Mouse (Mus musculus) MEL-GATA-1-ER (cell line): ENCODE measurements around the gene Zfp952.
"Not testable (repeated sequence)": the region's sequence is repeated elsewhere in the genome, so short reads cannot be mapped to it uniquely, and the experiment has no call there.

Source experiments
- DNase-seq: peaks from one replicate; pipeline ENCODE4 v3.0.0-alpha.2; 2012; ENCODE audit warnings: low read depth; ENCODE audit errors: extremely low read depth

The Zfp952 gene

DNA sequence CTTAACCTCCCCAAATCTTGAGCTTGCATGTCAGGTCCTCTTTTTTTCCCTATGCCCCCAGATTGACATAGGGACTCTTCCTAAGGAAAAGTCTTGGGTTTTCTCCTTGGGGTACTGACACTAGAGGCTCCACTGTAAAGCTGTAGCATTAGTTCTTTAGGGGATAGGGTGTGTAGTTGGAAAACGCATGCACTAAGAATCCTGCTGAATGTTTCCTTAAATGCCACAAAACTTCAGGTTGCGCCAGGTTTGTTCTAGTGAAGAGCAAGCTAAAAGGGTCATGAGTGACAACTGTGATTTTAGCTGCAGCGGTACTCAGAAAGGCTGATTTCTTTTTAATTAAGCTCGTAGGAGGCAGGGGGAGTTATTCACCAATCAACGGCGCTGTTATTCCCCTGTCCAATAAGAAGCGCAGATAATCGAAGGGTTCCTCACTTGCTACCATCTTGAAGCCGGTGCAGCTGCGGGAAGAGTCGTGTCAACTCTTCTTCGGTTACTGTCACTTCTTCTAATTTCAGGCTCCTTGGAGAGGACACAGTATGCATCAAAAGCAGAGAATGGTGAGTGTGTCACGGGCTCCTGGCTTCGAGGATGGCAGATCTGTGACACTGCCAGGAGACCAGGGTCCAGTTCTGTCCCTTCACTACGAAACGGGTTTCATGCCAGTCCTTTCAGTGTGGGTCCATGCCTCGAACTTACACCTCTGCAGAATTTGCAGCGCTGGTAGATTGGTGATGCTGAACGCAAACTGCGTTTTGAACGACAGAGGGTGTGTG is at the start of gene Zfp952:
Zfp952 (plus strand) TSS at position 431 of the 776 bp plus-strand sequence.
- DNase-seq: peak; percentile 91

DNA sequence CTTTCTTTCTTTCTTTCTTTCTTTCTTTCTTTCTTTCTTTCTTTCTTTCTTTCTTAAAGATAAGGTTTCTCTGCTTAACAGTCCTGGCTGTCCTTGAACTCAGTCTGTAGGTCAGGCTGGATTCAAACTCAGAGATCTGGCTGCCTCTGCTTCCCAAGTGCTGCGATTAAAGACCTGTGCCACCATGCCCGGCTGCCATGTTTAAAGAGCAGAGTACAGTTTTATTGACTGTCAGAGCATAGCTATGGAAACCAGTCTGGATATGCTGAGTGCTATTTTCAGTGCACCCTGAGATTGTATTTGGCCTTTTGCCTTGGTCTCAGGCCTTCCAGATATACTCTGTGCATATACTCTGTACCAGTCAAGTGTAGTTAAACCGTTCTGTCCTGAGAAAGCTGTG is 49.3 kb upstream of the Zfp952 start:
- DNase-seq: no peak

DNA sequence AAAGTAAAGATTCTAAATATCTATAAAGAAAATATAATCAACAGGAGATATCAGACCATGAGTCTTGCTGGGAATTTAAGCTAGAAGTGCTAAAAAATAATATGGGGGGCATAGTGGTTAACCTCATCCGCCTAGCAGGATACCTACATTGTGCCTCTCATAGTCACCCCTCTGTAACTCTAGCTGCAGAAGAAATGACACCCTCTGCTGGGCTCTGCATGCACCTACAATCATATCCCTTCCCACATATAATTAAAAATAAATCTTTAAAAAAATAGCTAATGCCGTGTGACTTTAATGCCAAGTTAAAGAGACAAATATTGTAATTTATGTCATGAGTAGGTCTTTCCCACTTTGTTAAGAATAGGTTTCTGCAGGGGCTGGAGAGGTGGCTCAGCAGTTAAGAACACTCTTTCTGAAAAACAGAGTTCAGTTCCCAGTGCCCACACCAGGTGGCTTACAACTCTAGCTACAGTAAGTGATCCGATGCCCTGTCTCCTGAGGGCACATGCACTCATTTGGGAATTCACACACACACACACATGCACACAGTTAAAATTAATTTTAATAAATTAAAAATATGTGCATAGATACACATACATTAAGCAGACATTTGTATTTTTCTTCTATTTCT is 48.4 kb upstream of the Zfp952 start:
- no peak for DNase-seq

DNA sequence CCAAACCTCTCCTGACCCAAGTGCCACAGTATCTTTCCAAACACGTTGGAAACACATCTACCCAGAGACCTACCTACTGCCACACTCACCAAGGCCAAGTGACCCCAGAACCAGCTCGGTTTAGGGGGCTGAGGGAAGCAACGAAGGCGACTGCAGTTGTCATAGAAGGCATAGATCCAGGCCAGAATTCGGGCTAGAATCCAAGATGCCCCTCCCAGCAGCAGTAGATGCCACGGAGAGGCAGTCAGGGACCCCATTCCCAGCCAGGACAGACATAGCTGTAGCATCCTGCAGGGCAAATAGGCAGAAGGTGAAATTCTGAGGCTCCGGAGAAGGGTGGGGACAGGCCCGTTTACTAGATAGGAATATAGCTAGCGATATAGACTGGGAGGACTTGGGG is 46.2 kb upstream of the Zfp952 start:
- no peak for DNase-seq

DNA sequence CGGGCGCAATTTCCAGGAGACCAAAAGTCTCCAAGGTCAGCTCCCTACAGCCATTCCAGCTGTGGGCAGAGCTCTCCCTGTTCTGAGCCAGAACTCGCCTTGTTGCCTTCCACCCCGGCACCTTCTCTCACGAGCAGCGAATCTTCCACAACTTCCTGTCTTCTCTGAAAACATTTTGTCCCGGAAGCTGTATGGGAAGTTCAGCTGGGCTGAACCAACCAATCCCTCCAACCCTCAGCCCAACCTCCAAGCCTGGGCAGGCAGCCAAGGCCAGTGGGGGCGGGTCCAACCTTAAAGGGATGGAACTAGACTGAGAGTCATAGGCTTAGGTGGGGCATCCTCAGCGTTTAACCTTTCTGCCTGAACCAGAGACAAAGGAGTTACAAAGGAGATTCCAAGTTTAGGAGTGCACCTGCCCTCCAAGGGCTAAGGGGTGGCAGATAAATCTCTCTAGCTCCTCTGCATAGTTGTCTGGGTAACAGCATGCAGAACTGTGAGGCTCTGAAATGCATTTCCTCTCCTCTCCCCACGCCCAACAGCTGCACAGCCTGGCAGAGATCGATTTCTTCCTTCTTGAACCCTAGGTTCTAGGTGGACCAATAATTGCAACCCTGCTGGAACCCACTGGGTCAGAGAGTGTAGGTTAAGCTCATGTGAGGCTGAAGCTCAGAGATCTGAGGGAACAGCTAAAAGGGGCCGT is 45.6 kb upstream of the Zfp952 start, which contains the start of gene Cyp4f13:
Cyp4f13 (minus strand) TSS at position 188 of the 700 bp plus-strand sequence.
- DNase-seq: peak; percentile 91

DNA sequence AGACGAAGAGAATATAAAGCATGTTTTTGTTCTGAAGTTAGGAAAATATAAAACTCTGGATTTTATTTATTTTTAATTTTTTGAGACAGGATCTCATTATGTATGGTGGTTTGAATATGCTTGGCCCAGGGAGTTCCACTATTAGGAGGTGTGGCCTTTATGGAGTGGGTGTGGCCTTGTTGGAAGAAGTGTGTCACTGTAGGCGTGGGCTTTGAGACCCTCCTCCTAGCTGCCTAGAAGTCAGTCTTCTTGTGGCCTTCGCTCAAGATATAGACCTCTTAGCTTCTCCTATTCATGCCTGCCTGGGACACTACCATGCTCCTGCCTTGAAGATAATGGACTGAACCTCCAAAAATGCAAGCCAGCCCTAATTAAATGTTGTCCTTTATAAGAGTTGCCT is 42.8 kb upstream of the Zfp952 start:
- no peak for DNase-seq

DNA sequence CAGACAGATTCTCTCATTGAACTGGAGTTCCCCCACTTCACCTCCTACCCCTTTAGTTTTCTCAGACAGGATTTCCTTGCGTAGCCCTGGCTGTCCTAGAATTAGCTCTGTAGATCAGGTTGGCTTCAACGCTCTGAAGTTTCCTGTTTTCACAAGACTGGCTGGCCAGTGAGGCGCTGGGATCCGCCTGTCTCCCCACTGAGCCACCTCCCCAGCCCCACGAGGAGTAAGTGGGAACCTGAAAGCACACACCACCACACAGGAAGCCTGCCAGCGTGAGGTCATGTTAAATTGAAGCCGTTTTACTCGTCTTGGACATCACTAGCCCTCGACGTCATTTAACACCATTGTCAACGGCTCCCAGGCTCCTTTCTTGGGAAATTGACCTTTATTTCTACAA is 41.9 kb upstream of the Zfp952 start:
- no peak for DNase-seq

DNA sequence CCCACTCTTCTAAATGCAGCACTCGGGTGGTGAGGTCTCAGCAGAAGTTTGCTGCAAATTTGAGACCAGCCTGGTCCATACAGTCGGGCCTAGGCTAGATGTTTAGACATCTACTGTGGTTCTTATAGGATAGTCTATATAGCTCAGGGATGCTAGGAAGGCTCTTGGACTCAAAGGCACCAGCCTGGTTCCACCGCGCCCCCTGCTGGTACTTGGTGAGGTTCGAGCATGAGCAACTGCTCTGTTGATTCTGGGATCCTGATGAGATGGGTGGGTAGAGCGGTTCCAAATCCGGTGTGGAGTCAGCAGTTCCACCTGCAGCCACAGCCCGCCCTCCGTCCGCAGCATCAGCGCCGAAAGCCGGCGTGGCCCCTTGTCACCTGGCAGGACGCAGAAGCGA is 41.5 kb upstream of the Zfp952 start:
- DNase-seq: peak; percentile 35

DNA sequence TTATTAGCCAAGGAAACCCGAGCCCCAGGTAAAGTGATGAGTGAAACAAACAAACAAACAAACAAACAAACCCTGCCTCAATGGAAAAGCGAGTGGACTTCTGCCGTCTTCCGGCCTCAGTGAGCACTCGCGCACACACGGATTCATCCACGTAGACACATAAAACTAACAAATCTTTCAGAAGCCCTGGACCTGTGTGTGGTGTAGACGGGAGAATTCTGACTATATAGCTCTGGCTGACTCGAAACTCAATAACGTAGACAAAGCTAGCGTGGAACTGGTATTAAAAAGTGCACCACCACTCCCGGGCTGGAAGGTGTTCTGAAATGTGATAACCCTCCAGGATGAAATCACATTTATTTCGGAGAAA is 27.7 kb upstream of the Zfp952 start:
- no peak for DNase-seq

DNA sequence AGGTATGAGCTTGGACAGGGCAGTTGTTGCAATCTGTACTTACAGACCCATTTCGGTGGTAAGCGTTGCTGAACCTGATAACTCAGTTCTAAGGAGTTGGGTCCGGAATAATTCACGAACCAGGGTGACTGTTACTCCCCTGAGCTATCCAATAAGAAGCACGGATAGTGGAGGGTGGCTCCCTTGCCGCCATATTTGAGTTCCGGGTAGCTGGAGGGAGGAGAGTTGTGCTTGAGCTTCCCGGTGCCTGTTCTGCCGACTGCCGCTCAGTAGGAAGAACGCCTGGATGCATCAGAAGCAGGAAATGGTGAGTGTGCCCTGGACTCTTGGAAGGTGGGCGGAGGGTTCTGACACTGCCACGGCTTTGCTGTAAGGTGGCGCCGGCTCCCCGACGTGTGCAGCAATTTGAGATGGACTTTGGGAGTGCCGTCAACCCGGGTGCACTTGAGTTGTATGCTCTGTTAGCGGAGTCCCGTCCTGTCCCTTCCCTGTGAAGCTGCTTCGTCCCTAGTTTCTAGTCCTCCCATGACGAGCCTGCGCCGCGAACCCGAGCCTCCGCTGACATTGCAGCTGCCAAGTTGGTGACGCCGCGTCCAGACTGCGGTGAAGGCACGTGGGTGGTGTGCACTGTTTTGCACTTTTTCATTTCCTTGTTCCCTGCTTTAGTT is 27.2 kb upstream of the Zfp952 start, which contains the start of gene Zfp472:
Zfp472 (plus strand) TSS at position 192 of the 668 bp plus-strand sequence.
- DNase-seq: peak; percentile 90

DNA sequence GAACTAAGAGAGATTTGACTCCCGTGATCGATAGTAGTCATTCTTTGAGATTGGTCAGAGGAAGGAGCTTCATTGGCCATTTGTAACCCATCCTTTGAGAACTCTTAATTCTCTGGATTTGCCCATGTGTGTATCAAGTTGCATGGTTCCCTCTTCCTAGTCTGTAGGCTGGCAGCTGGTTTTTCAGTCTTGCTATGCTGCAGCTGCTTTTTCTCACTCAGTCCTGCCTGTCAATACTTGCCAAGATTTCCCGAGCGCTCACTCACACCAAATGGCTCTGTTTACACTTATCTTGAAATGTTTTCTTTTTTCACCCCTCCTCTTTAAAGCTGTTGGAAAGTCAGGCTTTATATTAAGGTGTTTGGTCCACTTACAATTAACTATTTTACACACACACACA is 11.6 kb upstream of the Zfp952 start:
- DNase-seq: no peak

DNA sequence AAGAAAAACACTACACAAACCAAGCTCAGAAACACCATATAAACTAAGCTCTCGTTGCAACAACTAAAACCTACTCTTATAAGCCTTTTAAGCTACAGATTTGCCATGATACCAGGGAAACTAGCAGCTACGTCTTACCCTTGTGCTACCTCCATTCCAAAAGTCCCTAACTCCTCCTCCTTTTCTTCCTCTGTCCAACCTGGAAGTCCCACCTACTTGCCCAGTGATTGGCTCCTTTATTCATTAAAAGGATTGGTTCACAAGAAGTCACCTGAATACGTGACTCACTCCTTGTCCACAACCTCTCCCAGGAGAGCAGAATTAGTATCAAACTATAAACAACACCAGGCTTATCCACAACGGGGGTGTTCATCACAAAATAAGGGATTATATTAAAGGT is 6.6 kb upstream of the Zfp952 start:
- no peak for DNase-seq

DNA sequence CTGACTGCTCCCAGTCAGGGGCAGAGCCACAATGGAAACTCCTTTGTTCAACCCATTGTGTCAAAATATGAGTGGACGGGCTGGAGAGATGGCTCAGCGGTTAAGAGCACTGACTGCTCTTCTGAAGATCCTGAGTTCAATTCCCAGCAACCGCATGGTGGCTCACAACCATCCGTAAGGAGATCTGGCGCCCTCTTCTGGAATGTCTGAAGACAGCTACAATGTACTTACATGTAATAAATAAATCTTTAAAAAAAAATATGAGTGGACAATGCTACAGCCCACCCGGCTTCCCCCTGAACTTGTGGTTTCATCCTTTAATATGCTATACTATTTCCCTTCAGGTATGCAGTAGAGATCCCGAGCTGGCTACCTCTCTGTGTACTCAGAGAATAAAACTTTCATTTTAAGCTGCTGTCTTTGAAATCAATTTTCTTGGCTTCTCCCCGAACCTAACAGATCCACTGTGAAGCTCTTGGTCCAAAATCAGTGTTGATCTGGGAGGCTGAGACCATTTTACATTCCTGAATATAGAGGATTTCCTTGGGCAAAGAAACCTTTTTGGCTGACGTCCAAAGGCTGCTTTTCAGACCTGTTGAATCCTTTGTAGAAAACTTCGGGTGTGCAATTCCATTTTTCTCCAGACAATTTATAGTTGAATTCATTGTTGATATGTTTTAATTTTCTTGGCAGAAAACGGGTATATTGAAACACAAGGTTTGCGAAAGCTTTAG is 797 bp upstream of the Zfp952 start:
- peak; percentile 46 for DNase-seq

DNA sequence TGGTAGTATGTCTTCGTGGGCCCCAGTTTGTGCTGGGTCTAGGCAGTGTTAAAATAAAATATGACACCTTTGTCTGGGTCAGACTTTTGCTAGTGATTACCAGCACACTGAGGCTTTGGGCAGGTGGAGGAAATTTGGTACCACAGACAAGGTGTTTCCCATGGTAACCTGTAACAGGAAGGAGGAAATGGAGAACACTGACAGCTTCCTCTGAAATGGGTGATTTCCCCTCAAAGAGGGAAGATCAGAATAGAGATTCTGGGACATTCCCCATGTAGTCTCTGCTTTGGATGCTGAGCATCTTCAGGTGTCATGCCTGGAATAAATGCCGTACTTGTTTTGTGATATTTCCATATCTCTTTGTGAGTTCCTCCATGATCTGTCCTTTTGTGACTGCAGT is 5.6 kb downstream of the Zfp952 start:
- no peak for DNase-seq

DNA sequence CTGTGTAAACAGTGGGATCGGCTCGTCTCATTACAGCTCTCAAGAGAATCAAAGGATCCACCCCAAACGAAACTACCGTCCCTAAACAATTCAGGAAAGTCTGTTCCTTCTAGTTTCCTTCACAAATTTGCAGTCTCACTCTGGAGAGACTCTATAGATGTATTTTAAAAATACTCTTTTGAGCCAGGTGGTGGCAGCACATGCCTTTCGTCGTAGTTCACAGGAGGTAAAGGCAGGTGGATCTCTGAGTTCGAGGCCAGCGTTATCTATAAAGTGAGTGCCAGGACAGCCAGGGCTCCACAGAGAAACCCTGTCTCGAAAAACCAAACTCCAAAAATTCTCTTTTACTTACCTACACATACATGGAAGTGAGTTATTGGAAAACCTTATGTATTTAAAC is 15.4 kb downstream of the Zfp952 start:
- DNase-seq: no peak

DNA sequence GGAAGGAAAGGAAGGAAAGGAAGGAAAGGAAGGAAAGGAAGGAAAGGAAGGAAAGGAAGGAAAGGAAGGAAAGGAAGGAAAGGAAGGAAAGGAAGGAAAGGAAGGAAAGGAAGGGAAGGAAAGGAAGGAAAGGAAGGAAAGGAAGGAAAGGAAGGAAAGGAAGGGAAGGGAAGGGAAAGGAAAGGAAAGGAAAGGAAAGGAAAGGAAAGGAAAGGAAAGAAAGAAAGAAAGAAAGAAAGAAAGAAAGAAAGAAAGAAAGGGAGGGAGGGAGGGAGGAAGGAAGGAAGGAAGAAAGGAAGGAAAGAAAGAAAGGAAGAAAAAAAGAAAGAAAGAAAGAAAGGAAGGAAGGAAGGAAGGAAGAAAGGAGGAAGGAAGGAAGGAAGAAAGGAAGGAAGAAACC is 27.5 kb downstream of the Zfp952 start:
- DNase-seq: not testable (repeated sequence)

DNA sequence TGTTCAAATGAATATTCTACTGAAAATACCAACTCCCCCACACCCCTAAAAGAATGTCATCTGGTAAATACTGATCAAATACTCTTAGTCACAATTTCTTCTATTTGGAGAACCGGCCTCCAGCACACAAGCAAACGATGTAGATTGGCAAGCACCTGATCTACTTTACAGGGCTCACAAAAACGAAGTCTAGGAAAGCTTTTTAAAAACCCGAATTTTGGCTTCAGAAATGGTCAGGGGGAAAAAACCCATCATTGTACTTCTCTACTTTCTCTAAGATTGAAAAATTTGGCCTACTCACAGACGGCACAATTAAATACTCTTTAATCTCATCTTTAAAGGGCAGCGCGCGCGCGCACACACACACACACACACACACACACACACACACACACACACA is 39.4 kb downstream of the Zfp952 start:
- peak; percentile 8 for DNase-seq

DNA sequence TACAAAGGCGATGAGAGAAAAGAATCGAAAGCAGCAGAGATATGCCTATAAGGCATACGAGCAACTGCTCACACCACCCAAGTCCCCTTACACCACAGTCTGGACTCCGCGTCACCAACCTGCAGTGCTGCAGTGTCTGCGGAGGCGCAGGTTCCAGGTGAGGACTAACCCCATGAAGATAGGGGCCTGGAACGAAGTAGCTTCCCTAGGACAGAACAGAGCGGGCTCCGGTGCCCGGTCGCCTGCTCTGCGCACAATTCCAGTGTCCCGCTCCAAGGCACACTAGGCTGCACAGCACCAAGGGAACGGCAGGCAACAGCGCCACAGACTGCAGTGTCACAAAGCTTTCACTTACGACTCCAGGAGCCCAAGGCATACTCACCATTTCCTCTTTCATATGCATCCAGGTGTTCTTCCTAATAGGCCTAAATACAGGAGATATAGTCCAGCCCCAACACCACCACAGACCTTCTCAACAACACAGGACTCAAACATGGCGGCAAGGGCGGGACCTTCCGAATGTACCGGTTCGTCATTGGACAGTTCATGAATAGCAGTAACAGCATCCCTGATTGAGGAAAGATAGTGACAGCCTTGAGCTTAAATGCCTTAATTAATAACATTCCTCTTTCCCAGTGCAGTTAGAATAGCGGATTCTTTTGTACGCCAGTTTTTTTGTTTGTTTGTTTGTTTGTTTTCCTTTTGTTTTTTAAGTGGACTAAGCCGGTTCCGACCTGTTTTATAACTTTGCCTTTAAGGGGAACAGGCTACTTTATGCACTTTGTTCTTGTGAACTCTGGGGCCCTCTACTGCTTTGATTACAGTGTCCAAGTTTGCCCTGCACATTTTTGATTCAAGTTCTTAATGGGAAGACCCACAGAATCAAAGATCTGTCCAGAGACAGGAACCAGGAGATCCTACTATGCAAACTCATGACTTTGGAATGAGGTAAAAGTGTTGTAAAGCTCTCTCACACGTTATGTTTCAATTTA is 40.3 kb downstream of the Zfp952 start, which contains the start of gene Zfp763:
Zfp763 (minus strand) TSS at position 503 of the 992 bp plus-strand sequence.
- DNase-seq: peak; percentile 59
